Mouse (Mus musculus): ENCODE data around the gene Ccdc106. TPM values are rescaled to one million over a fixed set of nuclear protein-coding genes. Genes with fewer than 3 reads are reported as not detected.

Gene Ccdc106
- polyA plus RNA-seq, 1 experiment from 2014 or later, result 5.1 TPM

- no peaks in the 10 kb centered on the region for H3K4me1 ChIP-seq
- H3K27ac ChIP-seq (replicated peaks), result no peak overlapping the region
- H3K9me3 ChIP-seq (replicated peaks), result no peaks in the 10 kb centered on the region
- peaks cover 37% of the 10 kb centered on the region for H3K36me3 ChIP-seq
- no peak overlapping the region for H3K4me3 ChIP-seq
- WGBS, result 93% methylated on average over 10 of the region's 10 CpGs
- no peak for DNase-seq (ENCODE audit: low spot score)
- H3K27me3 ChIP-seq (ENCODE audit: low read depth, poor library complexity, severe bottlenecking), result no peaks in the 10 kb centered on the region
These were observed 80.8 kb downstream of the Ccdc106 start for GRCm38 (mm10) chr7:5101066-5101663.

DNA sequence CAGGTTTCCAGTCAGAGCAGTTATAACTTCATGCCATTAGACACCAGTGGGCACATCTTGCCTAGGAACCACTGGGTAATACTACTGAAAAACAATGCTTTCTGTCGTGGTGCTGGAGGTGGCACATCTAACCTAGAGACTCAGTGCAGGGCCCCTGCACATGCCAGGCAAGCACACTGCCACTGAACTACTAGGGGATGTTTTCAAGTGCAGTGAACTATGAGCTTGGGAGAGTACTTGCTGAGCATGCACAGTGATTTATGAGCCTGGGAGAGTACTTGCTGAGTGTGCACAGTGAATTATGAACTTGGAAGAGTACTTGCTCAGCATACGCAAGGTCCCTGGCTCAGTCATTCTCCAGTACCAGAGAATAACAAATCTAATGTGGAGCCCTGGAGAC is 82.2 kb downstream of the Ccdc106 start:
- 90% methylated on average over 2 of the region's 2 CpGs for WGBS
- no peaks in the 10 kb centered on the region for H3K4me1 ChIP-seq
- H3K36me3 ChIP-seq, result peaks cover 23% of the 10 kb centered on the region
- no peak overlapping the region for H3K27ac ChIP-seq (replicated peaks)
- no peaks in the 10 kb centered on the region for H3K27me3 ChIP-seq (ENCODE audit: low read depth, poor library complexity, severe bottlenecking)
- no peaks in the 10 kb centered on the region for H3K9me3 ChIP-seq (replicated peaks)
- H3K4me3 ChIP-seq, result no peak overlapping the region
- DNase-seq (ENCODE audit: low spot score), result no peak

DNA sequence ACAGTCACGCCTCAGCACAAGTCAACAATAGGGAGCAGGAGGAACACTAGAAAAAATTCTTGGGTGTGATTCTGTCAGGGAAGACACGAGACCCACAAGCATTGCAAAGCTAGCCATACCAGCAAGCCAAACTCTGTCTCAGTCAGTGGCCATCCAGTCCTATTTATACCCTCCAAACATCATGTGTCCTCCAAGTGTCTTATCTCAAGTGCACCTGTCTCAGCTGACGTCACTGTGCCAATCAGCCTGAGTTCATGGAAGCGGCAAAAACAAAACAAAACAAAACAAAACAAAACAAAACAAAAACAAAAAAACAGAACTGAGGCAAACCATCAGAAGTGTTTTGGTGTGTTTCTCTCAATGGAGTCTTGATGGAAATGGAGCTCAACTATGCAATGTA is 87.9 kb downstream of the Ccdc106 start:
- Histone ChIP-seq H3K36me3 (no peaks in the 10 kb centered on the region), H3K4me3 (no peak overlapping the region), H3K9me3 (replicated peaks) (peaks cover 7% of the 10 kb centered on the region; the same call in 1 of the 2 replicates), H3K27me3 (ENCODE audit: low read depth, poor library complexity, severe bottlenecking) (no peaks in the 10 kb centered on the region), H3K4me1 (no peaks in the 10 kb centered on the region), H3K27ac (replicated peaks) (no peak overlapping the region)
- 82% methylated on average over 4 of the region's 4 CpGs for WGBS
- DNase-seq (ENCODE audit: low spot score), result no peak

DNA sequence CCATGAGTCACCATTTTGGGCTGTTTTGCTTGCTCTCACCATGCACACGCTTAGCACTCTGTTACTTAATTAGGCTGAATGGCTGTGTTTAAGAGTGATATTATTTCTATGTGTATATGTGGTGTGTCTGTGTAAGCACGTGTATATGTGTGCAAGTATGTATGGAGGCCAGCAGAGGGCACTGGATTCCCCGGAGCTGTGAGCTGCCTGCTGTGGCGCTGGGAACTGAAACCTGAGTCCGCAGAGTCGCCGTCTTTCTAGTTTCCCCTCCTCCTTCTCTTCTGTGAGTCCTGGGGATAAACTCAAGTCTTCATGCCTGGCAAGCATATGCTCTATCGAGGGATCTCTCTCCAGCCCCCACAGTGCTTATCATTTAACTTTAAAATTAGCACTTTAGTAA is 88.9 kb downstream of the Ccdc106 start:
- WGBS, result 83% methylated on average over 8 of the region's 8 CpGs
- no peak for DNase-seq (ENCODE audit: low spot score)
- no peak overlapping the region for H3K27ac ChIP-seq (replicated peaks)
- H3K4me3 ChIP-seq, result no peak overlapping the region
- H3K9me3 ChIP-seq (replicated peaks), result peaks cover 7% of the 10 kb centered on the region; the same call in 1 of the 2 replicates
- no peaks in the 10 kb centered on the region for H3K36me3 ChIP-seq
- H3K4me1 ChIP-seq, result no peaks in the 10 kb centered on the region
- no peaks in the 10 kb centered on the region for H3K27me3 ChIP-seq (ENCODE audit: low read depth, poor library complexity, severe bottlenecking)

Other genes with a start within 250 kb of the Ccdc106 start
- not detected in 2 replicates for gene Fam71e2, start 249.3 kb upstream of the Ccdc106 start, polyA plus RNA-seq (2016; fragmentation: Nextera tagmentation; extraction: Ambion mirVana)
- 0.21 TPM in 1 of 2 replicates, not detected in the other for gene Il11, start 237.7 kb upstream of the Ccdc106 start, polyA plus RNA-seq (2016; fragmentation: Nextera tagmentation; extraction: Ambion mirVana)
- not detected in 2 replicates for gene Tmem190, start 237.6 kb upstream of the Ccdc106 start, polyA plus RNA-seq (2016; fragmentation: Nextera tagmentation; extraction: Ambion mirVana)
- gene Tmem238, start 230.9 kb upstream of the Ccdc106 start, polyA plus RNA-seq (2016; fragmentation: Nextera tagmentation; extraction: Ambion mirVana), result 2.7 and 3.4 TPM in 2 replicates
- gene Rpl28, start 227.7 kb upstream of the Ccdc106 start, polyA plus RNA-seq (2016; fragmentation: Nextera tagmentation; extraction: Ambion mirVana), result 339 and 383 TPM in 2 replicates
- 357 and 426 TPM in 2 replicates for gene Ube2s, start 208.0 kb upstream of the Ccdc106 start, polyA plus RNA-seq (2016; fragmentation: Nextera tagmentation; extraction: Ambion mirVana)
- 0.28 and 1.1 TPM in 2 replicates for gene Shisa7, start 175.9 kb upstream of the Ccdc106 start, polyA plus RNA-seq (2016; fragmentation: Nextera tagmentation; extraction: Ambion mirVana)
- 2.8 and 4.1 TPM in 2 replicates for gene Isoc2b, start 150.3 kb upstream of the Ccdc106 start, polyA plus RNA-seq (2016; fragmentation: Nextera tagmentation; extraction: Ambion mirVana)
- gene Isoc2a, start 143.4 kb upstream of the Ccdc106 start, polyA plus RNA-seq (2016; fragmentation: Nextera tagmentation; extraction: Ambion mirVana), result 0.64 and 0.70 TPM in 2 replicates
- gene Gm36210, start 114.0 kb upstream of the Ccdc106 start, polyA plus RNA-seq (2016; fragmentation: Nextera tagmentation; extraction: Ambion mirVana), result 0.20 TPM in 1 of 2 replicates, not detected in the other
- gene Zfp628, start 105.3 kb upstream of the Ccdc106 start, polyA plus RNA-seq (2016; fragmentation: Nextera tagmentation; extraction: Ambion mirVana), result 4.3 and 4.7 TPM in 2 replicates
- 10.4 and 11.6 TPM in 2 replicates for gene Nat14, start 98.5 kb upstream of the Ccdc106 start, polyA plus RNA-seq (2016; fragmentation: Nextera tagmentation; extraction: Ambion mirVana)
- 1.6 and 1.9 TPM in 2 replicates for gene Ssc5d, start 94.8 kb upstream of the Ccdc106 start, polyA plus RNA-seq (2016; fragmentation: Nextera tagmentation; extraction: Ambion mirVana)
- 0.05 and 0.26 TPM in 2 replicates for gene Sbk2, start 56.1 kb upstream of the Ccdc106 start, polyA plus RNA-seq (2016; fragmentation: Nextera tagmentation; extraction: Ambion mirVana)
- gene Sbk3, start 49.4 kb upstream of the Ccdc106 start, polyA plus RNA-seq (2016; fragmentation: Nextera tagmentation; extraction: Ambion mirVana), result not detected in 2 replicates
- gene Zfp579, start 24.4 kb upstream of the Ccdc106 start, polyA plus RNA-seq (2016; fragmentation: Nextera tagmentation; extraction: Ambion mirVana), result 26.2 and 35.6 TPM in 2 replicates
- 7.1 and 9.1 TPM in 2 replicates for gene Zfp524, start 6.1 kb upstream of the Ccdc106 start, polyA plus RNA-seq (2016; fragmentation: Nextera tagmentation; extraction: Ambion mirVana)
- 56.7 and 58.1 TPM in 2 replicates for gene Fiz1, start 5.9 kb upstream of the Ccdc106 start, polyA plus RNA-seq (2016; fragmentation: Nextera tagmentation; extraction: Ambion mirVana)
- 1.2 and 1.5 TPM in 2 replicates for gene Gm44973, start 5.1 kb upstream of the Ccdc106 start, polyA plus RNA-seq (2016; fragmentation: Nextera tagmentation; extraction: Ambion mirVana)
- gene Zfp865, start 177 bp upstream of the Ccdc106 start, polyA plus RNA-seq (2016; fragmentation: Nextera tagmentation; extraction: Ambion mirVana), result 5.2 and 5.5 TPM in 2 replicates
- gene 4632433K11Rik, start 13.6 kb downstream of the Ccdc106 start, polyA plus RNA-seq (2016; fragmentation: Nextera tagmentation; extraction: Ambion mirVana), result not detected in 2 replicates
- 2.8 and 4.2 TPM in 2 replicates for gene Zfp784, start 17.9 kb downstream of the Ccdc106 start, polyA plus RNA-seq (2016; fragmentation: Nextera tagmentation; extraction: Ambion mirVana)
- gene Zfp580, start 31.0 kb downstream of the Ccdc106 start, polyA plus RNA-seq (2016; fragmentation: Nextera tagmentation; extraction: Ambion mirVana), result 41.2 and 51.2 TPM in 2 replicates
- 176 and 180 TPM in 2 replicates for gene U2af2, start 41.6 kb downstream of the Ccdc106 start, polyA plus RNA-seq (2016; fragmentation: Nextera tagmentation; extraction: Ambion mirVana)
- gene Epn1, start 59.7 kb downstream of the Ccdc106 start, polyA plus RNA-seq (2016; fragmentation: Nextera tagmentation; extraction: Ambion mirVana), result 56.1 and 60.7 TPM in 2 replicates
- not detected in 2 replicates for gene Rfpl4, start 96.4 kb downstream of the Ccdc106 start, polyA plus RNA-seq (2016; fragmentation: Nextera tagmentation; extraction: Ambion mirVana)
- 0.33 and 0.48 TPM in 2 replicates for gene Rasl2-9, start 105.4 kb downstream of the Ccdc106 start, polyA plus RNA-seq (2016; fragmentation: Nextera tagmentation; extraction: Ambion mirVana)
- not detected in 2 replicates for gene Vmn1r55, start 129.1 kb downstream of the Ccdc106 start, polyA plus RNA-seq (2016; fragmentation: Nextera tagmentation; extraction: Ambion mirVana)
- gene Vmn1r56, start 176.2 kb downstream of the Ccdc106 start, polyA plus RNA-seq (2016; fragmentation: Nextera tagmentation; extraction: Ambion mirVana), result not detected in 2 replicates
- gene Vmn1r57, start 197.9 kb downstream of the Ccdc106 start, polyA plus RNA-seq (2016; fragmentation: Nextera tagmentation; extraction: Ambion mirVana), result not detected in 2 replicates